Mouse (Mus musculus): ENCODE data around the gene Gng8. TPM values are rescaled to one million over a fixed set of nuclear protein-coding genes. Genes with fewer than 3 reads are reported as not detected.

Gene Gng8
- polyA plus RNA-seq, 1 experiment from 2014 or later: 4.5 TPM

DNA sequence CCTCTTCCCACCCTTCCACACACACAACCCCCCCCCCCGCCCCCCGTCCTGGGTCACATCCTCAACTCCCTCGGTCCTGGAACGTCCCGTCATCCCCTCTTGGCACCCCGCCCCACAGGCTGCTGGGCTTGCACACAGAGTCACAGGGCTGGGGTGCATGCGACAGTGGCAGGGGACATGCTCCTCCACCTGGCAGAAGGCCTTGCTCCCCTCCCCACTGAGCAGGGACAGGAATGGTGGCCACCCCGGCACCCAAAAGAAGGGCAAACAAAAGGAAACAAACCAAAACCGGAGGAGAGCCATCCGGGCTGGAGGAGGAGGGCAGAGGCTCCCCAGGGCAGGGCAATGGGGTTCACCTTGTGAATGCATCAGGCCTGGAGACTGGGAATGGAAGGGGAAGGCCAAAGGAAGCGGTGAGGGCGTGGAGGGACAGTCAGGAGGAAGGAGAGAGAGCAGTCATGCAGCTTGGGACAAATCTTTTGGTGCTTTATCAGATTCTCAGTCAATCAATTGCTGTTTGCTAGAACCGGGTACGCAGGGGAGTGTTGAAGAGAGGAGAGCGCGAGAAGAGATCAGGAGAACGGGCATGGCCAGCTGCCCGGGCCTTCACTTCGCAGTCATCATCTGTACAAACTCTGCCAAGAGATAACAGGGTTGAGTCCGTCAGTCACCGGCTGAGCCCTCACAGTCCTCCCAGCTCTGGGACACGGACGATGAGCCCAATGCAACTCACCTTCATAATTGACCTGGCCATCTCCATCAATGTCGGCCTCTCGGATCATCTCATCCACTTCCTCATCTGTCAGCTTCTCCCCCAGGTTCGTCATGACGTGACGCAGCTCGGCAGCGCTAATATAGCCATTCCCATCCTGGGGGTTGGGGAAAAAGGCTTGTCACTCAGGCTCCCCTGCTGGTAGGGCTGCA lies 25.0 kb downstream of the Gng8 start:
- Histone ChIP-seq H3K4me3 (replicated peaks; ENCODE audit: low read length) (no peak overlapping the region), H3K27ac (ENCODE audit: low read length) (no peak overlapping the region), H3K36me3 (ENCODE audit: control insufficient read depth, insufficient read depth) (peaks cover 15% of the 10 kb centered on the region; the same call in 1 of the 2 replicates), H3K9ac (replicated peaks; ENCODE audit: low read depth, low read length) (no peak overlapping the region), H3K4me1 (replicated peaks; ENCODE audit: control insufficient read depth, insufficient read depth, low read length) (peaks cover 24% of the 10 kb centered on the region), H3K9me3 (ENCODE audit: control insufficient read depth, low read length) (no peaks in the 10 kb centered on the region), H3K4me2 (ENCODE audit: low read length) (no peak overlapping the region), H3K27me3 (replicated peaks; ENCODE audit: control insufficient read depth, insufficient read depth, low read length) (no peaks in the 10 kb centered on the region)
- ATAC-seq: no peak
- WGBS: 85% methylated on average over 30 of the region's 30 CpGs

DNA sequence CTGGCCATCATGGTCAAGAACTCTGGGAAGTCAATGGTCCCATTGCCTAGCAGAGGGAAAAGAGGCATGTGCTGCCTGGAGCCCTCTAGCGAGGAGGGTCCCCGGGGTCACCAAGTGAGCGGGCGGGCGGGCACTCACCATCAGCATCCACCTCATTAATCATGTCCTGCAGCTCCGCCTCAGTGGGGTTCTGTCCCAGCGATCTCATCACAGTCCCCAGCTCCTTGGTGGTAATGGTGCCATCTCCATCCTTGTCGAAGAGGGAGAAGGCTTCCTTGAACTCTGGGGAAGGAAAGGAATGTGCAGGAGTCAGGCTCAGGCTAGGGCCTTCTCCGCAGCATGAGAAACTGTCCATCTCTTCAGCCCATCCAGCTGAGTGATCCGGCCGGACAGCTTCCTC lies 25.9 kb downstream of the Gng8 start:
- Histone ChIP-seq H3K9me3 (ENCODE audit: control insufficient read depth, low read length) (no peaks in the 10 kb centered on the region), H3K36me3 (ENCODE audit: control insufficient read depth, insufficient read depth) (peaks cover 15% of the 10 kb centered on the region; the same call in 1 of the 2 replicates), H3K27me3 (replicated peaks; ENCODE audit: control insufficient read depth, insufficient read depth, low read length) (no peaks in the 10 kb centered on the region), H3K4me2 (ENCODE audit: low read length) (no peak overlapping the region), H3K4me1 (replicated peaks; ENCODE audit: control insufficient read depth, insufficient read depth, low read length) (peaks cover 32% of the 10 kb centered on the region), H3K9ac (replicated peaks; ENCODE audit: low read depth, low read length) (no peak overlapping the region), H3K4me3 (replicated peaks; ENCODE audit: low read length) (no peak overlapping the region), H3K27ac (ENCODE audit: low read length) (no peak overlapping the region)
- 86% methylated on average over 11 of the region's 11 CpGs for WGBS
- ATAC-seq: no peak

DNA sequence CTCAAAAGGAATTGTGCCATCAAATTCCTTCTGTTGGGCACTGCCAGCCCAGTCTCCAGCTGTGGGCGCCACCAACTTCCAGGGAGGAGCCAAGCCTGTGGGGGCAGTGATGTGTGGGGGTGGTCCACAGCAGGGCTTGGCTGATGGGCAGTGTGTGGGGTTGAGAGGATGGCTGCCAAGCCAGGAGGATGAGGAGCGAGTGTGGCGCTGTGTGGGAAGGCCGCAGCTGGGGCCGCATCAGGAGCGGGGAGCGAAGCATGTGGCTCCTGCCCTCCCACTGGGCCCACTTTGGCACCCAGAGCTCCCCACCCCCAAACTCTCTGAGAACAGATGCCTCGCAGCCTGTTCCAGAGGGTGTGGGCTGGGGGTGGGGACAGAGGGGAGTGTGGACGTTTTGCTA lies 26.4 kb downstream of the Gng8 start:
- Histone ChIP-seq H3K4me2 (ENCODE audit: low read length) (no peak overlapping the region), H3K36me3 (ENCODE audit: control insufficient read depth, insufficient read depth) (peaks cover 15% of the 10 kb centered on the region; the same call in 1 of the 2 replicates), H3K9me3 (ENCODE audit: control insufficient read depth, low read length) (no peaks in the 10 kb centered on the region), H3K4me3 (replicated peaks; ENCODE audit: low read length) (no peak overlapping the region), H3K4me1 (replicated peaks; ENCODE audit: control insufficient read depth, insufficient read depth, low read length) (peaks cover 36% of the 10 kb centered on the region), H3K27ac (ENCODE audit: low read length) (no peak overlapping the region), H3K9ac (replicated peaks; ENCODE audit: low read depth, low read length) (no peak overlapping the region), H3K27me3 (replicated peaks; ENCODE audit: control insufficient read depth, insufficient read depth, low read length) (no peaks in the 10 kb centered on the region)
- WGBS: 68% methylated on average over 9 of the region's 9 CpGs
- ATAC-seq: no peak

DNA sequence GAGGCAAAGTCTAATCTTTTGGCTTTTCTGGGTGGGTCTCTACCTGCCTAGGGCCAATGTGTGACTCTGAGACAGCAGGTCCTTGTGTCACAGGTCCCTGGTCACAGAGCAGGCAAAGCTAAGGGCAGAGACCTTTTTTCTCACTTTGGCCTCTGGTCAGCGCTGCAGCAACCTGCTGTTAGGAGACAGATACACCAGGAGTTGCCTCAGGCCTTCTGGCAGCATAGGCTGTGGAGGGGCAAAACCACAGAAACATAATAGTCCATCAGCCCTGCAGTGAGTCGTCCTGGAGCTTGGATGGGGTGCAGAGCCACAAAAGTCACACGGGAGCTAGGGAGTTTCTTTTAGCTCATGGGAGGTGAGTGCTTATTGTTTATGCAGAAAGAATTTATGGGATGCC lies 27.1 kb downstream of the Gng8 start:
- H3K27ac ChIP-seq (ENCODE audit: low read length): no peak overlapping the region
- 79% methylated on average over 3 of the region's 3 CpGs for WGBS
- H3K9ac ChIP-seq (replicated peaks; ENCODE audit: low read depth, low read length): no peak overlapping the region
- H3K27me3 ChIP-seq (replicated peaks; ENCODE audit: control insufficient read depth, insufficient read depth, low read length): no peaks in the 10 kb centered on the region
- H3K4me1 ChIP-seq (replicated peaks; ENCODE audit: control insufficient read depth, insufficient read depth, low read length): peaks cover 36% of the 10 kb centered on the region
- H3K4me2 ChIP-seq (ENCODE audit: low read length): no peak overlapping the region
- ATAC-seq: no peak
- H3K9me3 ChIP-seq (ENCODE audit: control insufficient read depth, low read length): no peaks in the 10 kb centered on the region
- no peak overlapping the region for H3K4me3 ChIP-seq (replicated peaks; ENCODE audit: low read length)
- peaks cover 15% of the 10 kb centered on the region; the same call in 1 of the 2 replicates for H3K36me3 ChIP-seq (ENCODE audit: control insufficient read depth, insufficient read depth)

DNA sequence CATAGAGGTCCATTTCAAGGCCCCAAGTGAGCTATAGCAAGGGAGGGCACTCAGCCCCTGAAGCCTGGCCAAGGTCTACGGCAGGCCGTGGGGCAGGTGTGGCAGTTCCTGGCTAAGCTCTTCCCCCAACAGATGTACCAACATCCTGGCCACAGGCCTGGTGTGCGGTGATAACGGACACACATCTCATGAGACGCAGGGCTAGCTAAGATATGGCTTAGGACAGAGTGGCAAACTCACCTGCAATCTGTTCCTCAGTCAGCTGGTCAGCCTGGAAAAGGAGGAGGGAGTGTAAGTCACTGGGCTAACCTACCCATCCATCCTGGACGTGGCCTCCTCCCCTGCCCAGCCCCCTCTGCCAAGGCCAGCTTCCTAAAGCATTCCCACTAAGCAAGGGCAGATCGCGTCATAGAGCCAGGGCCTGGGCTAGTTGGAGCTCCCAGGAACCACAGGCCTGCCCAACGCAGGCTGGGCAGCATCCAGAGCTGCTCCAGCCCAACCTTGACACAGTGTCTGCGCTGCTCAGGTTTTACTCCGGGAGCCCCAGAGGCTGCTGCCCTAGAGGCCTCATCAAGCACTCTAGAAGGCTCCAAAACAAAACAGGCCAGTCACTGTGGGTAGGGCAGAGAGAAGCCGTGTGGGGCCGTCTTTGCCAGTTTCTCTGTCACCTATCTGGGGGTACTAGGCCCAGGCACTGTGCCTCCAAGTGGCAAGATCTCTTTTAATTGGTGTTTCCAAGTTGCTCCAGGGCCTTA lies 28.0 kb downstream of the Gng8 start:
- no peak for ATAC-seq
- Histone ChIP-seq H3K4me1 (replicated peaks; ENCODE audit: control insufficient read depth, insufficient read depth, low read length) (peaks cover 36% of the 10 kb centered on the region), H3K4me2 (ENCODE audit: low read length) (peak overlapping the region; percentile 28), H3K4me3 (replicated peaks; ENCODE audit: low read length) (no peak overlapping the region; the same call in 1 of the 2 replicates), H3K27ac (ENCODE audit: low read length) (no peak overlapping the region), H3K27me3 (replicated peaks; ENCODE audit: control insufficient read depth, insufficient read depth, low read length) (no peaks in the 10 kb centered on the region), H3K9me3 (ENCODE audit: control insufficient read depth, low read length) (no peaks in the 10 kb centered on the region), H3K9ac (replicated peaks; ENCODE audit: low read depth, low read length) (peak overlapping the region; percentile 20), H3K36me3 (ENCODE audit: control insufficient read depth, insufficient read depth) (peaks cover 15% of the 10 kb centered on the region; the same call in 1 of the 2 replicates)
- 79% methylated on average over 13 of the region's 13 CpGs for WGBS

DNA sequence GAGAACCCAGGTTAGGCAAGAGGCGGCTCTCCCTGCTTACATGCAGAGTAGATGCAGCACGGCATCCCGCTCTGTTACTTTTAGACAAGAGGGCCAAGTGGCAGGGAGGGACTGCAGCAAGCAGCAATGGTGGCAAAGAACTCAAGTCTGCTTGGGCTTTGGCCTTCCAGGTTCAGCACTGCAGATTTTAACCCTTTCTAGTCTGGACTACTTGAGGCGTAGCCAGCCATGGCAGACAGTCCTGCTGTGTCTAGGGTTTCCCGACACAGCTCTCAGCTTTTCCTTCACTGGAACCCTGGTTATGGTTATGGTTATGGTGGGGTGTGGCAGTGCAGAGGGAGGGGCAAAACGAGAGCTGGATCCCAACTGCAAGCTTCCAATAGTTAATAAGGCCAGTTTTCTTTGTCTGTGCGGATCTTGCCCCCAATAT lies 28.6 kb downstream of the Gng8 start:
- H3K4me3 ChIP-seq (replicated peaks; ENCODE audit: low read length): no peak overlapping the region; the same call in 1 of the 2 replicates
- no peaks in the 10 kb centered on the region for H3K9me3 ChIP-seq (ENCODE audit: control insufficient read depth, low read length)
- WGBS: 75% methylated on average over 7 of the region's 7 CpGs
- H3K9ac ChIP-seq (replicated peaks; ENCODE audit: low read depth, low read length): peak overlapping the region; percentile 20
- ATAC-seq: no peak
- H3K27me3 ChIP-seq (replicated peaks; ENCODE audit: control insufficient read depth, insufficient read depth, low read length): no peaks in the 10 kb centered on the region
- H3K36me3 ChIP-seq (ENCODE audit: control insufficient read depth, insufficient read depth): peaks cover 13% of the 10 kb centered on the region; the same call in 1 of the 2 replicates
- H3K4me1 ChIP-seq (replicated peaks; ENCODE audit: control insufficient read depth, insufficient read depth, low read length): peaks cover 39% of the 10 kb centered on the region
- H3K27ac ChIP-seq (ENCODE audit: low read length): no peak overlapping the region
- peak overlapping the region; percentile 28 for H3K4me2 ChIP-seq (ENCODE audit: low read length)

DNA sequence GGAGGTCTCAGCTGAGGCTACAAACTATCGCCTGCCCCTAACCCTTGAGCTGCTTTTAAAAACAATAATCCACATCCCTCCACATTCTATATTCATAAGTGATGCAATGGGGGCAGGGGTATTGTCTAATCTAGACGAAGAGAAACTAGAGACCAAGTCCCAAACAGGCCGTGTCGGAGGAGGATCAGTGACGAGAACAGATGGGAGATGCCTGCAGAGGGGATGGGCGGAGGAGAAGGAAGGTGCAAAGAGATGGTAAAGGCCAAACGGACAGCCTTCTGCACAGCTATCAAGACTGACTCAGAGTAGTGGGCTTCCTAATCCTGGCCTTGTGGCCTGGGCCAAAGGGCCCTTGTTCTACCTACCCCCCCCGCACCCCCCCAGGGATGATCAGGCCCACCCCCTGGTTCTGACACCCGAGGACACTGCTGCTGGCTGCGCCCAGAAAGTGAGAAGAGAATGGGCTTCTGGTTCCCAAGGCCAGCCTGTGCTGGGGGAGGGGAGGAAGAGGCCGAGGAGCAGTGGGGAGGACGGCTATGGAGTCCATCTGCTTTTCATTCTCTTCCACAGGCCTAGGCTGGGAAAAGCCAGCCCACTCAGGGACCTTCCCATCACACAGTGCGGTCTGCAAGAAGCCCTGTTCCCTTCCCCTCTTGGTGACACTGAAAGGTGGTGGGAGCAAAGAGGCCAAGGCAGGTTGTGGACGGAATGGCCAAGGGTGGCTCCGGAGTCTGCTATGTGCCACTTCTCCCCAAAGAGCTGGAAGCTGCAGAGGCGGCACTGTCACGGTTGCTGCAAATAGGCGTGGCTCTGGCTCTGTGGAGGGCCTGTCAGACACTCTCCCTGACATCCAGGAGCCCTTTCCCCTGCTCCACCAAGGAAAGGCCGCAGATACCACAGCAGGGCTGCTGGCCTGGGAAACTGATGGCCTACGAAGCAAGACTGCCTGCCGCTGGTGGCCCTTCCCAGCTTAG lies 29.5 kb downstream of the Gng8 start:
- no peaks in the 10 kb centered on the region for H3K9me3 ChIP-seq (ENCODE audit: control insufficient read depth, low read length)
- ATAC-seq: no peak

DNA sequence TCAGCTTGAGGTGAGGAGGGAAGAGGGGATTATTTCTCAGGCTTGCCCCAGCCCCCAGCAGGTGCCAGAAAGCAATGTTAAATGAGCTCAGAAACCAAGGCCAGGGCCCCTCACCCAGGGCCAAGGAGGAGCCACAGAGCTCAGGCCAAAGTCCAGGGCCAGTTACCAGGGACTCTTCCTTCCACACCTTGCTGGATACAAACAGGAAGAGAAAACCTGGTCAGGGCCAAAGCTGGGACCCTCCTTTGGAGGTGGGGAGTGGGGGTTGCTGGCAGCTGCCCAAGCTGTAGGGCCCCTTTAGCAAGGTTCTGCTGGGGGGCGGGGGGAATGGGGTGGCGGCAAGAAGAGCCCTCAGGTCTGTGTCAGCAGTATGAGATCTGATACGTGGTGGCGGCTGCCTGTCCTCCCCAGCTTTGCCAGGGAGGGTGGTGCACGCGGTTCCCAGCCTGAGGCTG lies 30.3 kb downstream of the Gng8 start:
- H3K4me1 ChIP-seq (replicated peaks; ENCODE audit: control insufficient read depth, insufficient read depth, low read length): peaks cover 39% of the 10 kb centered on the region
- WGBS: 49% methylated on average over 6 of the region's 6 CpGs
- peak overlapping the region; percentile 91 for H3K4me2 ChIP-seq (ENCODE audit: low read length)
- H3K4me3 ChIP-seq (replicated peaks; ENCODE audit: low read length): peak overlapping the region; percentile 89
- no peak for ATAC-seq
- H3K27me3 ChIP-seq (replicated peaks; ENCODE audit: control insufficient read depth, insufficient read depth, low read length): no peaks in the 10 kb centered on the region
- no peaks in the 10 kb centered on the region for H3K9me3 ChIP-seq (ENCODE audit: control insufficient read depth, low read length)
- peaks cover 7% of the 10 kb centered on the region; the same call in 1 of the 2 replicates for H3K36me3 ChIP-seq (ENCODE audit: control insufficient read depth, insufficient read depth)
- peak overlapping the region; percentile 99 for H3K9ac ChIP-seq (replicated peaks; ENCODE audit: low read depth, low read length)
- peak overlapping the region; percentile 100 for H3K27ac ChIP-seq (ENCODE audit: low read length)

More for the DNA sequence above, 29.5 kb downstream of the Gng8 start:
- Histone ChIP-seq H3K4me1 (replicated peaks; ENCODE audit: control insufficient read depth, insufficient read depth, low read length) (peaks cover 39% of the 10 kb centered on the region), H3K36me3 (ENCODE audit: control insufficient read depth, insufficient read depth) (peaks cover 8% of the 10 kb centered on the region; the same call in 1 of the 2 replicates), H3K9ac (replicated peaks; ENCODE audit: low read depth, low read length) (peak overlapping the region; percentile 99), H3K4me3 (replicated peaks; ENCODE audit: low read length) (peak overlapping the region; percentile 89), H3K27ac (ENCODE audit: low read length) (peak overlapping the region; percentile 100), H3K27me3 (replicated peaks; ENCODE audit: control insufficient read depth, insufficient read depth, low read length) (no peaks in the 10 kb centered on the region), H3K4me2 (ENCODE audit: low read length) (peak overlapping the region; percentile 91)
- 38% methylated on average over 21 of the region's 21 CpGs for WGBS
